Mouse (Mus musculus) ES-Bruce4 (cell line): Measurements from ENCODE around the gene Tekt5.

Experiments used
- CTCF ChIP-seq: IDR thresholded peaks from one replicate; pipeline ENCODE4 v1.8.1; 2011; ENCODE audit warnings: low read depth, low read length
- EP300 ChIP-seq: IDR thresholded peaks from 2 replicates; pipeline ENCODE4 v1.6.1; 2011; ENCODE audit warnings: low read depth, low read length; ENCODE audit not compliant: insufficient read depth
- POLR2A ChIP-seq: IDR thresholded peaks from one replicate; pipeline ENCODE4 v1.8.1; 2011; ENCODE audit warnings: low read length; ENCODE audit not compliant: insufficient read depth

GRCm38 (mm10) chr16:10441328-10441727 lies 46.0 kb upstream of the Tekt5 start:
- TF ChIP-seq POLR2A (no peak), CTCF (no peak), EP300 (no peak)
